Mouse (Mus musculus) urinary bladder, postnatal 36 days (tissue): ENCODE results near the gene Fyco1.

Experiments
- DNase-seq, 2 experiments: peaks; one replicate each; pipeline ENCODE4 v3.0.0; 2022; ENCODE audit warnings: low spot score in 2 of 2, mixed read lengths in 1 of 2

Gene Fyco1

DNA sequence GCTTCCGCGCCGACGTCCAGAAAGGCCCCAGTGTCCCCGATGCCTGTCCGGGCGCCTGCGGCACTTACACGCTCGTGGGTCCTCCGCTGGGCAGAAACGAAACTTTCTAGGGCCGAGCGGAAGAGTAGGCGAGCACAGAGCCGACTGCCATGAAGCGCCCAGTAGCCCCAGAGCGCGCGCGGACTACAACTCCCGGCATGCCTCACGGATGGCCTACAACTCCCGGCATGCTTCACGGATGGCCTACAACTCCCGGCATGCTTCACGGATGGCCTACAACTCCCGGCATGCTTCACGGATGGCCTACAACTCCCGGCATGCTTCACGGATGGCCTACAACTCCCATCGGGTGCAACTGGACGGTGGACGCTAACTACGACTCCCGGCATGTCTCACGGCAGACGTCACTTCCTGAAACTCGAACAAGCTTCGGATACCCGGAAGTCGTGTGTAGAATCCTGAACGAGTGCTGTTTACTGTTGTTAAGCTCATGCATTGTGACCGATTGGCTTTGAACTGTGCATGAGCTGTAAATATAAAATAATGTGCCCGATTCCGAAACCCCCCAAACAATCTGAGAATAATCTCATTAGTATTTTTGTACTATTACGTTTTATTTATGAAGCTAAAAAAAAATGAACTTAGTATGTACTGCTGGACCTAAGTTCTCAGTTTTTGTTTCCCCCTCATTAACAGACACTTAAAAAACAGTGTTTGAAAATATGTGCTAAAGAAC is at the start of gene Fyco1:
Fyco1 (minus strand) TSS at position 187 of the 736 bp plus-strand sequence.
- DNase-seq = peak; percentile 87 to 96

DNA sequence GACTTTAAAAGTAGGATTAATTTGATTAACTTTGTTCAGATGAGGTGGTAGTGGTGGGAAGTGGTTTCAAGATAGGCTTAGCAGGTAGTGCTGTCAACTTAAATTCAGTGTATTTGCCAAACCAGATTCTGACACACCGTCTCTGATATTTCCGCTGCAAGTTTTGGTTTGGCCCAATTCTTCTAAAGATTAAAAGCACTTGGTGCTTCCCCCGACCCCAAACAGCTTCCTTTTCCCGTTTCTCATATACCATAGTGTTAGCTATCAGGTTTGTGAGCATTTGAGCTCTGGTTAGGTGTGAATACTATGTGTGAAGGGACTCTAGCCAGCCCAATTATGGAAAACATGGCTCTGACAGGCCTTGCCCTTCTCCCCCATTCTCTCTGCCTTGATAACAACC is 20.4 kb upstream of the Fyco1 start:
- DNase-seq = no peak

DNA sequence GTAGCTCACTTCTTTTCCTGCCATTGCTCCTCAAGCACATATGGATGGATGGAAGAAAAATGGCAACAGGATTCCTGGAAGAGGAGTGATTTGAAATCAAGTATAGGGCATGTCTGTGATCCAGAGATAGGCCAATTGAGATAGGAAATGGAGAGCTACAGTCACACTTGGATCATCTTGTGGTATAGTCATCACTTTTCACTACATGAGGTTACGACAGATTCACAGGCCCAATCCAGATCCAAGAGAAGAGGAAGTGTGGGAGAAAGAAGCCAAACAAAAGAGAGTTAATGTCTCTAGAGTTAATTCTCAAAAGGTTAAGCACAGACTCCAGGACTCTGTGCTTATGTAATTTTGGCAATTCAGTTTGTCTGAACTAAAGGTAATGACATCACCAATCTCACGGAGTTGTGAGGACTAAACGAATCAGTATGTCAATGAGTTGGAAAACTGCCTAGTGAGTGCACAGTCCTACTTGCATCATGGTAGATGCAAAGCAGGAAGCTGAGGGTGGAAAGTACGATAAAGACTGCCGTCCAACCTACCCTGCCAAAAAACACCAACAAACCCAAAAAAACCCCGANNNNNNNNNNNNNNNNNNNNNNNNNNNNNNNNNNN is 17.6 kb upstream of the Fyco1 start:
- DNase-seq = no peak

DNA sequence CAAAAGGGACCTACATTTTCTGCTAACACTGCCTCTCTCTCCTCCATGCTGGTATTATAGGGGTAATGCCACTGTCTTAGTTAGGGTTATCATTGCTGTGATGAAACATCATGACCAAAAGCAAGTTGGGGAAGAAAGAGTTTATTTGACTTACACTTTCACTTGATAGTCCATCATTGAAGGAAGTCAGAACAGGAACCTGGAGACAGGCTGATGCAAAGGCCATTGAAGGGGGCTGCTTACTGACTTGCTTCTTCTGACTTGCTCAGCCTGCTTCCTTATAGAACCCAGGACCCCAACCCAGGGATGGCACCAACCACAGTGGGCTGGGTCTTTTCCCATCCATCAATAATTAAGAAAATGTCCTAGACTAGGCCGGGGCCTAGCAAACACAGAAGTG is 11.9 kb upstream of the Fyco1 start:
- no peak for DNase-seq

DNA sequence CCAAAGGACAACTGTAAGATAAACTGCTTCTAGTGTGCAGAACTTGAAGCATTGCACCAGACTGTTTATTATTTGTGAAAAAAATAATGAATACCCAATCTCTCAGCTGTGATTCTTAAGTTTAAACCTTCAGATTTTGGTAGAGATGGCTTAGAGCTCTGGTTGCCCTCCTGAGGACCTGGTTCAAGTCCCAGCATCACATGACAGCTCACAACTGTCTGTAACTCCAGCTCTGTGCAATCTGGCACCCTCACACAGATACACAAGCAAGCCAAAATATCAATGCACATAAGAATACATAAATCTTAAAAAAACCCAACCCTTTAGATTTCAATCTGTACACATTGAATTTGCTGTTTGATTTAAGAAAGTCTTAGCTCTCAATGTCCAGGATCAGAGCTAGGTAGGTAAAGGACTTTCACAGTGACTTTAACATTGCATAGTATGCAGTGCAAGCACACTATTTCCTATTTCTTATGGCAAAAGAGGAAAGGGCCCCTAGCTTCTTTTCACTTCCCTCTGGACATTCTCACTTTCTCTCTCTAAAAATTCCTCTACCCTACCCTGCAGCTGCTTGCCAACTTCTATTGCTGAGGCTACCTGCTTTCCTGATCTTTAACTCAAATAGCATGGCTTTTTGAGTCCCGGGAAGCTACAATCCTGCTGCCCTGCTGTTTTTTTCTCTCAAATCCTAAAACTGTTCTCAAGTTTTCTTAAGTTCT is 11.4 kb upstream of the Fyco1 start:
- no peak for DNase-seq

DNA sequence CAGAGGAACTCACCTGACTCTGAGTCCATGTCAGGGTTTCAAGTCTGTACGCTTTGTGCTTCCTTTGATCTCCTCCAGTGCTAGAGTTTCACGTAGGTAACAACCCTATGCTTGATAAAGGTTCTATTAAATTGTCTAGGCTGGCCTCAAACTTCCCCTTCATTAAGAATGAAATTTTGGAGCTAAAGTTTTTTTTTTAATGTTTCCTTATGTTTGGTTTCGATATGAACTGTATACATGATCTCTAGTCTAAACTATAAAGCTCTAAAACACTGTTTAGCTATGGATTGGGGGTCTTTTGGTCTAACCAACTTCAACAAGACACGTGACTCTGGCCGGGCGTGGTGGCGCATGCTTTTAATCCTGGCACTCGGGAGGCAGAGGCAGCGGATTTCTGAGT is 10.2 kb upstream of the Fyco1 start, which contains the start of gene Xcr1:
Xcr1 (minus strand) TSS at position 101 of the 400 bp plus-strand sequence.
- no peak for DNase-seq

DNA sequence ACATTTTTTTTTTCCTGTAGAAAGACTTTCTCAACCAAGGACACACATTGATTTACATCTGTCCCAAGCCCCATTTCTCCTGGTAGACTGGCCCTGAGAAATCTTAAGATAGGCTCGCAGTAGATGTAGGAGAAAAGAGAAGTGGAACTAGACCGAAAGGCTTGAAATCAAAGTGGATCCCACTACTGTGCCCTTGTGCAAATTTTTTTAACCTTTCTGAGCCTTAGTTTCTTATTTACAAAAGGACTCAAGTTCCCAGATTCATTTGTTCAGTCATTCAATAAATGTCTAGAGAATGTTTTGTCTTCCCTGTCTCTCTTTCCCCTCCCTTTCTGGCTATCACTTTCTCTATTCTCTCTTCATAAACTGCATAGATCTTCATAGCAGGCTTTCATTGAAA is 5.1 kb upstream of the Fyco1 start:
- DNase-seq = no peak

DNA sequence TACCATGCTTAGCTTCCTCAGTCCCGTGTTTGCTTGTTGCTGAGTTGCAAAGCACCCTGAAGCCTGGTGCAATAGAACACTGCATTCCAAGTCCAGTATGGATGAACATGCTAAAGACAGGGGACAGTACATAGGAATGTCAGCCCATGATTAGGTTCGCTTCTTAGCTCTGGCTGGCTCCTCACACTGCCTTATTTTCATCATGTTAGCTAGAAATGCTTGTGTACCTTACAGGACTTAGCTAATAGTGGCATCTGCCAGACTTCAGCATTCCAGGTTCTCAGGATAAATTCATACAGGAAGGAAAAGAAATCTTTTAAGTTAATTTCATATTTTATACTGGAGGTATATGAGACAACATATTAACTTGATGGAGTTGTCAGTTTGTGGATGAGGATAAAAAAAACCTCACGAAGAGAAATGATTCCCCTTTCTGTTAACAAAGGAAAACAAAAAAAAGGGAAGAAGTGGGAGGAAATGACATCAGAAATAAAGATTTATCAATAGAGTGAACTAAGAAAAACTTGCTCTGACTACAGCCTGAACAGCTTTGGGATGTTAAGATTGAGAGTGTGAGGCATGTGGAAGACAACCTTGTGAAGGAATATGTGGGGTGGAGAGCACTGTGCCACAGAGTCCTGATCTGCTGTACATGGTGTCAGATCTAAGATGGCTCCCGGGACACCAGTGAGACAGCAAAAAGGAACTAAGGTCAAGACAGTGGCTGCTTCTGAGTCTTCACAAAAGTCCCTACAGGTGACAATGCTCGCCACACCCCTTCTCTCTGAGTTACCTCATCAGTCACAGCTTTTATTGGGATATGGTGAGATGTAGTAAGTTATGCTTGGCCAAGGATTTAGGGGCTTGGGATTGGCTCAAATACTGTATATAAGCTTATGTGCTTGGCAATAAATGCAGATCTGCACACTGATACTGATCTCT is 1.0 kb upstream of the Fyco1 start:
- no peak for DNase-seq

DNA sequence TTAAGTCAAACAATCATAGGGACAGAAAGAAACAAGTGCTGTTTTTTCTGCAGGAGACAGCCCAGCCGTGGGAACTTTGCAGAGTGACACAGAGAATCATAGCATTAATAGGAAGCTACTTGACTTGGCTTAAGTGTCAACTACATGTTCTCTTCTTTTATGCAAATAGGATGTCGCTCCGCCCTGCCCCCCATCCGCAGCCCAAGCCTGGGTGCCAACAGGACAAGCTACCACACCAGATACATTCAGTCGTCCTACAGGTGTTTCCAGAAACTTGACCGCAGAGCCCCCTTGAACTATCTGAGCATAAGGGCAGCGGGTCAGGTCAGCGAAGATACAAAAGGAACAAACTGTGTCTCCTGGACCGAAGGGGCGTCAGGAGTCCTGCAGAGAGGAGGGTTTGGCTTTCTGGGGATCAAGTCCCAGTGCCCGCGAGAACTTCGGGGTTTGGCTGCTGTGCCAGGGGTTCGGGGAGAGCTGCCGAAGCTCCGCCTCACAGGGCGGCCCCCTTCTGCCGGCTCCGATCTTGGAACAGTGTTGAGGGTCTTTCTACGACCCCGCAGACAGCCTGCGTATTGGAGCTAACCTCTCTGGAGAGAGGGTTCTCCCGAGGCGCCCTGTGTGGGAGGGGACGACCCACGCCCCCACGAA is 512 bp downstream of the Fyco1 start:
- peak; percentile 42 to 64 for DNase-seq

DNA sequence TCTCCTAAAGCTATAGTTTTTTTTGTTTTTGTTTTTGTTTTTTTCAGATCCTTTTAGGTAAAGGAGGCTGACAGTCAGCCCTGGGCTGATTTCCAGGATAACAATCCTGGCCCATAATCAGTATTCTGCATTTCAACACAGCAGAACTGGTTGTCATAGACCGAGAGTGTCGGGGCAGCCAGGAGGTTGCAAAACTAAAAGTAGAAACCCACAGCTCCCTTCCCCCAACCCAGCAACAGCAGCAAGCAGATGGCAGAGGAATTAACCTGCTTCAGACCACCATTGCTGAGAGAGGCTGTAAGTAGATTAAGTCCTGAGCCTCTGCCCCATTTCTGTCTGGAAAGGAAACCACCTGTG is 1.0 kb downstream of the Fyco1 start:
- DNase-seq = peak in 1 of 2 experiments; percentile 30

DNA sequence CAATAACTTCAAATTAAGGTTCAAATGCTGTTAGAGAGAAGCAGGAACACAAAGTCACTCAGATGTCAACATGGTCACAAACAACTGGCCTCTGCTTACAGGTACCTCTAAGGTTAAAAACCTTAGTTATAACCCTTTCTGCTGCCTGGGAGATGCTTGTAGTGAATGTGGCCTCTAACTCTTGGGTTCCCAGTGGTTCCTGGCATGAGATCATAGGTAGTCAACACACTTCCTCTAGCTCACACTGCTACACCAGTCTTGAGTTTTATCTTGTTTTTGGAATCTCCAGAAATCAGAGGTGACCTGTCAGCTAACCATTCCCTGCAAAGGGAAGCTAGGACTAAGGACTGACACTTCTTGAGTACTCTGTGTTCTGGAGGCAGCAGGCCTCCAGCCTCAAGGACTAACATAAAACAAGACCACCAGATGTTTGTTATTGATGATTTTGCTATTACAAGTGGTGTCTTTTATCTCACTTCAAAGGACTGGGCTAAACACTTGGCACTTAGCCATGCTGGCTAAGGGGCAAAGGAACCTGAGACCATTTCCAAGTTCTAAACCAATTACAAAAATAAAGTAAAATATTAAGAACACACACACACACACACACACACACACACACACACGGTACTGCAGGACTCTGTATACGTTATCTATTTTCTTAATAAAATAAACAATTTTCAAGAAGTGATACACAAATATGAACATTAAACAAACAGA is 1.6 kb downstream of the Fyco1 start:
- no peak for DNase-seq

DNA sequence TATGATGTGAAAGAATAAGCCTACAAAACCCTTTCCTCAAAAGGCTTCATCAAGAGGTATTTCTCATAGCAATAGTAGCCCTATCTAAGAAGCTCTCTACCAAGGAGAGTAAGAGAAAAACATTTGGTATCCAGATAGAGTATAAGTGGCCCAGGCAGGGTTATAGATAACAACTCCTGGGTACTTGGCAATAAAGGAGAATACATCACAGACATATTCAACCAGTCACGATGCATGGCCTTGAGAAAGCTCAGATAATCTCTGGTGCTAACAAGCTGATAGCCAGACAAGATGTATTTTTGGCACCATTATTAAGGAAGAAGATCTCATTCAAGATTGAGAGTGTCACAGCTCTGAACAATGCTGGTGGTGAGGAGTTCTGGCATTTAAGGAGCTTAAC is 5.2 kb downstream of the Fyco1 start:
- DNase-seq = no peak

DNA sequence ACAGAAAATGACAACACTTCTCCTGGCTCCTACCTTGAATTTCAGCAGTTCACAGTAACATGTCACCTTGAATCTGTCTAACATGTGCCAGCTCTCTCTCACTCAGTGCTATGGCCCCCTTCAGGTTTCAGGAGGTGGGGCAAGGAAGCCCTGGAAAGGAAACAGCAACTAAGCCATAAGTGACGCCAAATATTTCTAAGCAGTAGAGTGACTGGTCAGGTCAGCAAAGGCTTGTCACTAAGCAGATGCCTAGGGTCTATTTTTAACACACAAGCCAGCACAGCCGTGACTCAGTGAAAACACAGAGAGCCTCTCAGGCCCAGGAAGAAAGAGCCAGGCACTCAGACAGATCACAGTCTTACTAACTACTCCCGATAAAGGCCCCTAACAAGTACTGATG is 6.6 kb downstream of the Fyco1 start:
- DNase-seq = no peak

DNA sequence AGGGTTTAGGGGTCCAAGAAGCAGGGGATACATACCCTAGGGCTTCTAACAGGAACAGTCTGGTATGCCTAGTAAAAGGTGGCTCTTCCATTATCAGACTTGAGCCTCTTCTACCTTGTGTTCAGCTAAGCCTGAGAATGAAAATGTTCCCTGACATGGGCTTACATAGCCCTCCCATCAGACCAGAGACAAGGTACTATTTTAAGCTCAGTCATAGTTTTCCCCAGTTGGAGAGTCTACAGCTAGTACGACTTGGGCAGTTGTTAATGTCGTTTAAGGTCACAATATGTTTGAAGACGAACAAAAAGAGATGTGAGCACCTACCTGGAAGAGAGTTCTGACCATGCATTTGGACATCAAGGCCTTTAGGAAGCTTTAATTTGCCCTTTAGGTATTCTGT is 7.2 kb downstream of the Fyco1 start:
- DNase-seq = no peak

DNA sequence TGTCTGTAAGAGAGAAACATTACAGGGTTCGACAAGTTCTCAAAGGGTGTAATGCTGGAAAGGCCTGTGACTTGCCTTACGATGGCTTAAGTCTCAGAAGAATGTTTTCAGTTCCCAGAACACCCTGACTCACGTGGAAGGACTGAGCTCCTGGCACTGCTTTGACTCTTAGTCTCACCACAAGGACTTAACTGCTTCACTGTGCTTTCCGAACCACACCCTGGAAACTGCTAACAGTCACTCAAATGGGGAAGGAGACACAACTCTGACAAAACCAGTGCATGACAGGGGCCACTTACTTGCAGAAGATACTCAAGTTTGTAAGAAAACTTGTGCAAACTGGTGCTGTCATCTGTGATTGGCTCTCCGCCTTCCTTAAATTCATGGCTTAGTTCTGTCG is 11.5 kb downstream of the Fyco1 start:
- no peak for DNase-seq

DNA sequence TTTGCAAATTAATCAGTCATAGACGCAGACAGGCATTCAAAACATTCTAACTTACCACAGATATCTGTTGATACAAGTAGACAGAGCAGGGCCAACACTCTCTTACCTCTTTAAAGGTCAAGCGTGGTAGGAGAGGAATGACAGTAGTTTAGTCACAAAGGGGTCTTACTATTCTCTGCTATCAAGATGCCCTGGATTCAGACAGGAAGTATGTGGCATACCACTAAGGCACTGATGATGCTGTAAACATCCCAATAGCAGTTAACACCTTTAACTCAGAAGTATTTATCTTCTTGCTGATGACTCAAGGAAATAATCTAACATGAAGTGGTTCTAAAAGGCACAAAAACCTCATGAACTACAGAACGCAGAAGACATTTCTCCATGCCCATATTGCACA is 15.8 kb downstream of the Fyco1 start:
- no peak for DNase-seq

DNA sequence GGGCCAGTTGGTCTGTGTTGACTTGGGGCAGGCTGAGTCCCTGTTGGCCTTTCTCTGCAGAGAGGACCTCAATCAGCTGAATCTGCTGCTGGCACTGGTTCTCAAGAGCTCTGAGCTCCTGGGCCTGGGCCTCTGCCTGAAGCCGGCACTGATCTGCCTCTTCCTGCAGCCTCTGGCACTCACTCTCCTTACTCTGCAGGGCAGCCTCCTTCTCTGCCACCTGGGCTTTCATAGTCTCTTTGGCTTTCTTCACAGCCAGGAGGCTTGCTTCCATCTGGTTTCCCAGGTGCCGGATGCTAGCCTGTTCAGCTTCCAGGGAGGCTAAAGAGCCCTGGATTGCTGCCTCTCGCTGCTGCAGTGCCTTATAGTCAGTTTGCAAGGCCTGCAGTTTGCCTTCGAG is 22.8 kb downstream of the Fyco1 start:
- no peak for DNase-seq

DNA sequence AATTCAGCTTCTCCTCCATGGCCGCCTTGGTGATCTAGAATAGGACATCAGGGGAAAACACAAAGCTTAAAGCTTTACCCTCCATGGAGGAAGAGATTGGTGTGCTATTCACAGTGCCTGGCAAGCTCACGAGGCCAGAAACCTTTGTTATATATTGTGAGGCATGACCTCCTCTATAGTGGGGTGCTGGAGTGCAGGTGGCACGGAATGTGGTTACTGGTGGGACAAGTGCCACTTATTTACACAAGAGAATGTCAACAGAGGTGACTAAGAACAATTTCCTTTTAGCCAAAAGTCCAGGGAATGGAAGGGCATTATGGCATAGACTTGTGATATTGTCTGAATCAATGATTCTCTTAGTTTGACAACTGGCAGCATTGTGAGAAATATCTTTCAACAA is 25.1 kb downstream of the Fyco1 start:
- no peak for DNase-seq

DNA sequence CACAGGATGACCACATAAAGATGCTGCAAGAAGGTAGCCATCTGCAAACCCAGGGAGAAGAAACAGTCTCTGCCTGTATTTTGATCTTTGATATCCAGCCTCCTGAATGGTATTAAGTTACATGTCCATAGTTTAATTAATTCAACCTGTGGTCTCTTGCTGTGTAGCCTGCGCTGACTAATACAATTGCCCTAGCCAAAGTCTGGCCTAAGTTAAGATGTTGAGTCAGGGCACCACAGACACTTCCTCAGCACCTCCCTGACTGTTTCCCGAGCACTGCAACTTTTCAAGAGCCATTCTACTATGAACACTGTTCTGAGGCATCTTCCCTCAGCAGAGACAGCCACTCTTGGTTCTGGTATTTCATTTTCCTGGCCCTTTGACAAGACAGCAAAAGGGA is 33.1 kb downstream of the Fyco1 start:
- DNase-seq = no peak

DNA sequence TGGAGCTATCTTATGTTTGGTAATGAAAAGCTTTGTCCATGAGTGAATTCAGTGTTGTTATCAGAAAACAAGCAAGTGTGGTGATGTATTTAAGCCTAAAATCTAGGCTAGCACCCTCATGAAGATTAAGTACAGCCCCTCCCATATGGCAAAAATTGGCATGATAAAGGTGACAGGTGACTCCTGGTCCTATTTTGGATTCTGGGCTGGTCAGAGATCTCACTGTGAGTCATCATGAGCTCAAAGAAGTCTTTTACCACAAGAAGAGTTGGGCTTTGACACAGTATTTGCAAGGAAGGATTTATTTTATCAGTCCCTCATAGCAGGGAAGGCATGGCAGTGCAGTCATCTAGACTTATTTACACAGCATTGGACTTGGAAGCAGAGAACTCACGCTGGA is 35.7 kb downstream of the Fyco1 start:
- DNase-seq = no peak

DNA sequence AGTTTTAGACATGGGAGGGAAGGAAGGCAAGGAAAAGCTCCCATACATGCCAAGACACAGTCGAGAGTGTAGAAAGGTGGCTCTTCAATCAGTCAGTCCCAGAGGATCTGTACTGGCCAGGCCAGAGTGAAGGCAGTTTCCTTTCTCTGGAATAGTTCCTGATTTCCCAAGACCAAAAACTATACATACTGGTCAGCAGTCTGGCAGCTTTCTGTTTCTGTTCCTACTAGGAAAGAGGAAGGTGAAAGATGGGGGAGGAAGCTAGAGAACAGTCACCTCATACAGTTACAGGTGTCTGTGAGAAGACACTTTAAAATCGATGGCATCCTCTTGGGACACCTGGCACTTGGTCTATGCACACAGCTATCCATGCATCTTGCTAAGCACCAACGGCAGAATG is 36.3 kb downstream of the Fyco1 start:
- DNase-seq = no peak
